Mouse (Mus musculus): ENCODE data around the gene Ezh1.

Gene Ezh1

DNA sequence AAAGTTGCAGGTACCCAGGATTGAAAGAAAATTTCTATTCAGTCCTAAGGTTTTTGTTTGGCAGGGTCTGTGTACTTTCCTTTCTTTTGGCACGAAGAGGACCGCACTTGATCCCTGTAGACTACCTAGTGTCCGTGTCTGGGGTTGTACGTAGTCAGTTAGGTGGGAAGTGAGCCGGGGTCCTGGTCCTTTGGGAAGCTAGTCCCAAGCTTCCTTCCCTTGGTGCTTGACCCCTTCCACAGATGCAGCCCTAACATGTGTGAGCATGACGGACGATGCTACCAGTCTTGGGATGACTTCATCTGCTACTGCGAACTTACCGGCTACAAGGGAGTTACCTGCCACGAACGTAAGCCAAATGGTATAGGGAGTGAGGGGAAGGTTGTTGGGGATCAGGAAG, 44.3 kb downstream of the Ezh1 start:
- no peak for DNase-seq (ENCODE audit: low read depth, low spot score)

GRCm38 (mm10) chr11:101180846-101181740, 45.2 kb downstream of the Ezh1 start:
- DNase-seq (ENCODE audit: low read depth, low spot score), result peak; percentile 72

GRCm38 (mm10) chr11:101180261-101180660, 46.0 kb downstream of the Ezh1 start:
- no peak for DNase-seq (ENCODE audit: low read depth, low spot score)

GRCm38 (mm10) chr11:101179306-101179705, 47.0 kb downstream of the Ezh1 start:
- DNase-seq (ENCODE audit: low read depth, low spot score), result no peak

DNA sequence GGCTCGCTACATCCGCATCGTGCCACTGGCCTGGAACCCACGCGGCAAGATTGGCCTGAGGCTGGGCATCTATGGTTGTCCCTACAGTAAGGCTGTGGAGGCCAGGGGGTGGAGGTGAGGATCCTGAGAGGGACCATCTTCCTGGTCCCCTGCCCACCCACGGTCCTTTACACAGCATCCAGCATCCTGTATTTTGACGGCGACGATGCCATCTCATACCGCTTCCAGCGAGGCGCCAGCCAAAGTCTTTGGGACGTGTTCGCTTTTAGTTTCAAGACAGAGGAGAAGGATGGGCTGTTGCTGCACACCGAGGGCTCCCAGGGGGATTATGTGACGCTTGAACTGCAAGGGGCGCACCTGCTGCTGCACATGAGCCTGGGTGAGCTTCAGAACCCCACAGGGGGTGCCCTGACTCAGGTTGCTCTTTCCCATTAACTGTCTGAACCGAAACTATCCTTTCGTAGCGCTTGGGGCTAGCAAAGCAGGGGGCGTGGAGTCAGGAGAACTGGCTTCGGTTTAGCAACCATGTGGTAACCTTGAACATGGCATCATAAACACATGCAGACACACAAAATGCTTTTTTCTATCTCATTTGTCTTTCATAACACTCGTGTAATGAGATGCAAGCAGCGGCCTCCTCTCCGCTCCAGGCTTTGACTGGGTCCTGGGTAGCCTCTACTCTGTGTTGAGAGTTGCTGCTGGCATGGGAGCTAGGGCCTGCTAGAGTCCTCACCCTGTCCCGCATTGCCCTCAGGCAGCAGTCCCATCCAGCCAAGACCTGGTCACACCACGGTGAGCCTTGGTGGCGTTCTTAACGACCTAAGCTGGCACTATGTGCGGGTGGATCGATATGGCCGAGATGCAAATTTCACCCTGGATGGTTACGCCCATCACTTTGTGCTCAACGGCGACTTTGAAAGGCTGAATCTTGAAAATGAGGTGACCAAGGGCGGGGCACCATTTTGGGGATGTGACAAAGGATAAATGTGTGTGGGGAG, 47.9 kb downstream of the Ezh1 start:
- no peak for DNase-seq (ENCODE audit: low read depth, low spot score)

- DNase-seq (ENCODE audit: low read depth, low spot score), result peak; percentile 55
These were observed 49.1 kb downstream of the Ezh1 start for GRCm38 (mm10) chr11:101176933-101177773.

- no peak for DNase-seq (ENCODE audit: low read depth, low spot score)
These were observed 50.1 kb downstream of the Ezh1 start for GRCm38 (mm10) chr11:101176117-101176691.

DNA sequence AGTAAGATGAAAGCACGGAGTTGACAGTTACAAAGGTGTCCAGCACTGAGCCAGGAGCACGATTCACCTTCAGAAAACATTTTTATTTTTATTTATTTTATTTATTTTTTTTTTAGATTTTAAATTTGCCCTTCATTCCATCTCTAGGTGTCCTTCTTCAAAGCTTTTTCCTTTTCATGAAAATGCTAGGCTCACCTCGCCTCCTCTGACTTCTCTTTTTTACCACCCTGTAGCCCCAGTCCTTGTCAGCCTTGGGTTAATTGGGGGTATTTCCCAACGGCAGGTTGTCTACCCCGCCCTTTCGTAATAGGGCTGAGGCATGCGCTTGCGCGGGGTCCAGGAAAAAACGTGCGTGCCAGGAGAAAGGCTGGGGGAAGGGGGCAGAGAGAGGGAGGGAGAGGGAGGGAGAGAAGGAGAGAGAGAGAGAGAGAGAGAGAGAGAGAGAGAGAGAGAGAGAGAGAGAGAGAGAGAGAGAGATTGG, 50.6 kb downstream of the Ezh1 start:
- no peak for DNase-seq (ENCODE audit: low read depth, low spot score)

DNA sequence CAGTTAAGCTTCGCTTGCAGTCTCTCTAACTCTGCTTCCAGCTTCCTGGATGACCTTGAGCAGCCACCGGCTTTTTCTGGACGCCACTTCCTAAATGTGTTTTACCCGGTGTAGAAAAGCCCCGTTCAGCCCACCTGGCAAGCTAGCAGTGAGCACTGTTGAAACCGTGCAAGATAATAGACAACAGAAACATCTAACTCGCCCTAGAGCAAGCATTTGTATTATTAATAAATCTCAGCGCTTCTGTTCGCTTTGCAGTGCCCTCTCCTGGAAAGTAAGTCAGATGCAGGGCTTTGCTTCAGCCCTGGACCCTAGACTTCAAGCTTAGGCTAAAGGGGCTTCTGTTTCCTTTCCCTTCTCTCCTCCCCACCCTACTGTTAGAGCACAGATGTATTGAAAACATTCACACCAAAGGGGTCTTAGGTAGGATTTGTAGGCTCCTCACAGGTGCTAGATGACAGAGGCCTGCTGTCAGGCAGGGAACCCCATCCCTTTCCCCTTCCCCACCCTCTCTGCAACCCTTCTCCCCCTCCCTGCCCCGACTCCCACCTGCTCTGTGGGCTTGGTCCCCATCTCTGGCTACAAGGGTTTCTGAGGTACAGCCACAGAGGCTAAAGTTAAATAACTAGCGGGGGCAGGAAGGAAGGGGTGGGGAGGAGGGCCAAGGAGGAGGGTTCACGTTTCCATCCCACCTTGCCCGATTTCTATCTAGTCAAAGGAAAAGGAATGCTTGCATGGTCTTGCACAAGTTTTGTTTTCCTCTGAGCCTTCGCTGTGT, 51.2 kb downstream of the Ezh1 start, which contains the start of gene Ccr10:
Gene Ccr10, minus strand, starts transcription at position 593 of the 778 bp plus-strand sequence.
- no peak for DNase-seq (ENCODE audit: low read depth, low spot score)

DNA sequence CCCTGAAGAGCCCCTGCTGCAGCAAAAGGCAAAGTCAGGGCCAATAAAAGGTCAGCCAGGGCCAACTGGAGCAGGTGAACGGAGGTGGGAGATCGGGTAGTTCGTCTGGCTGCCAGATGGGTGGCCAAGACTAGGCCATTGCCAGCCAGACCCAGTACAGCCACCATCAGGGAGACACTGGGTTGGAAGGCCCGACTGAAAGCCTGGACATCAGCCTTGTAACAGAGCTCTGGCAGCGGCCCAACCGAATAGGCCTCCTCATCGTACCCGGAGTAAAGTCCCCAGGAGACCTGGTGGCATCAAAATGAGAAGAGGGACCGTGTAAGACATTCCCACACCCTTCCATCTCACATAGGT, 51.9 kb downstream of the Ezh1 start:
- DNase-seq (ENCODE audit: low read depth, low spot score), result no peak

GRCm38 (mm10) chr11:101173631-101174388, 52.5 kb downstream of the Ezh1 start:
- peak; percentile 89 for DNase-seq (ENCODE audit: low read depth, low spot score)

GRCm38 (mm10) chr11:101173112-101173511, 53.2 kb downstream of the Ezh1 start:
- no peak for DNase-seq (ENCODE audit: low read depth, low spot score)

DNA sequence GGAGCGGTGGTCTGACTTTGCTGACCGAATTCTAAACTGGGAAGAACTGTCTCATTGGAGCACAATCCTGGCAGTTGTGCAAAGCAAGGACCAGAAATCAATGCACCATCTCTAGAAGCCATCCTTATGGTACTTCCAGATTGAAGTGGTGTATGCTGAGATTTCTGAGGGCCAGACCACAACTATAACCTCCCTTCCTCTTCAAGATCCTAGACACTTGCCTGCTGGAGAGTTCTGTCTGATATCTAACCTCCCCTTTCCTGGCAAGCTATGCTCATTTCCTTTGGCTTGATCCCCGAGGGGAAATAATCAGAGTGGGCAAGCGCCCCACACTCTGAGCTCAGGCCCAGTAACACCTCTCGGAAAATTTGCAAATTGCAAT, 53.8 kb downstream of the Ezh1 start:
- DNase-seq (ENCODE audit: low read depth, low spot score), result no peak

GRCm38 (mm10) chr11:101171721-101172433, 54.4 kb downstream of the Ezh1 start:
- DNase-seq (ENCODE audit: low read depth, low spot score), result peak; percentile 72

DNA sequence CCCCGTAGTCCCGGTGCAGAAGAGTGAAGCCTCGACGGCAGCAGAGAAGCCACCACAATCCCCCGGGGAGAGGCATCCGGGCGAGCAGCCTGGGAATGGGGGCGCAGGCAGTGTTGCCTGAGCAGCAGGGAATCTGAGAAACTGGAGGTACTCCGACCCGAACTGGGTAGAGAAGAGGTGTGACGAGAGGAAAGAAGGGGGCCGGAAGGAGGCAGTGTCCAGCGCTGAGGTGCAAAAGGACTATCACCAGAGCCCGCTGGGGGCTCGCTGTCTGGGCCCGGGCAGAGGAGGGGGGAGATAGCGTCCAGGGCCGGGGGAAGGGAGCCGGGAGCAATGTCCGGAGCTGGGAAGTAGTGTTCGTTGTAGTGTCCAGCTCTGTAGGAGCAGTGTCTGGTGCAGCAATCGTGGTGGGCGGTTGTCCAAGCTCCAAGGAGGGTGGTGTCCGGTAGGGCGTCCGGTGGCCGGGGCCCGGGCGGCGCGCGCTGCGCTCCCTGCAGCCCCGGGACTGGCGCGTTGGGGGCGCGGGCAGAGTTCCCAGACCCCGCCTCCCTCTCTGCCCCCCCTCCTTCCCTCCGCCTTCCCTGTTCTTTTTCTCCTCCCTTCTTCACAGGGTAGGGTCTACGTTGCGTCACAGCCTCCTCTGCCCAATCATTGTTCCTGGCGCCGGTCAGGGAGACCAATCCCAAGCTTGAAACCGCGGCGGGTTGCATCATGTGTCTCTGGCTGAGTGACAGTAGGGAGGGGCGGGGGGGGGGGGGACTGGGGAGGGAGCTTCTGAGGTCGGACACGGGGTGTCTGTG, 55.3 kb downstream of the Ezh1 start, which contains the start of gene Plekhh3:
Gene Plekhh3, minus strand, starts transcription at position 541 of the 800 bp plus-strand sequence.
- DNase-seq (ENCODE audit: low read depth, low spot score), result peak; percentile 97

DNA sequence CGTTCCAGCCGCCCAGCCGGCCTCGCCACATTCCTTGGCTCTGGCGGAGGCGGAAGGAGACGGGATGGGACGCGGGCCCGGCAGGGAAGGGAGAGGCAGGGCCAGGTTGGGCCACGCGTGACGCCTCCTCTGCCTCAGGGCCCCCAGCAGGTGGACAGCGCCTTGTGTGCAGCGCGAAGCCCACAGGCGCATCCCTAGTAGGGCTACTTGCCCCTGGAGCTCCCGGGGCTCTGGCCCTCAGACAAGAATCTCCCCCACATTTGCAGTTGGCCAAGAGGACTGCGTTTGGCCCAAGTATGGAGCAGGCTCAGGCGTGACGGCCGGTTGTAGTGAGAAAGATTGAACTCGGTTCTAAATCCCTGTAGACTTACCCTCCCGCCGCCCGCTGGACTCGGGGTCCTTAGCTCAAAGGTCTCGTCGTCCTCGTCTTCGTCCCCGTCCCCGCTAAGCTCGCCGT, 55.9 kb downstream of the Ezh1 start, which contains the start of gene Cntnap1:
Gene Cntnap1, plus strand, starts transcription at position 170 of the 457 bp plus-strand sequence.
- no peak for DNase-seq (ENCODE audit: low read depth, low spot score)

DNA sequence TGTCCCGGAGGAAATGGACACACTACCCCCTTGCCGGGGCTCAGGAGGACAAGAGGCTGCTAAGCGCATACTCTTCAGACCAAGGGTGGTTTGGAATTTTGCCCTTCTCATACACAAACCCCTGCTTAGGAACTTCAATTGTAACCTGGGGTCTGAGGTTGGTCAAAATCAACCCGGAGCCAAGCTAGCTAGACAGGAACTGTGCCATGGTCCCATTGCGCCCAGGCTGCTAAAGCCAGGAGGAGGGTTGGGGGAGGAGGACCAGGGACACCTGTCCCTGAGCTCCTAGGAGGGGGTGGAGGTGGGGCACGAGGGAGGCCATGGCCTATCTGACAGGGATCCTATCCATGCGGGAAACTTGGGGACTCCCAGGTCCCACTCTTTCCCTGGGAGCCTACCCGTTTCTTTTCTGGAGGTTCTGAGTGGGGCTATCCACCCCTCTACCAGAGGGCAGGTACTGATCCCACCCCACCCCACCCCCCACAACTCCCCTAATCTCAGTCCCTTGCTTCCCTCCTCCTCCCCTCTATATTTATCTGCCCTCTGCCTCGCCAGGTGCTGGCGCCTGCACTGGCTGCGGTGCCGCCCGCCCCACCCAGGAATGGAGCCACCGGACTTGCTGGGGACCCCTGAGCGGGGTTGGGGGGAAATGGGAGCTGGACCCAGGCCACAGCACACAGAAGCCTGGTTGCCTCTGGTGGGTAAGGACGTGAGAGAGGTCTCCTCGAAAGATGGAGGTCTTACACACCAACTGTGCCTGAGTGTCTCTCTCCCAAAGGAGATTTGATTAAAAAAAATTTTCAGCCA, 56.8 kb downstream of the Ezh1 start:
- DNase-seq (ENCODE audit: low read depth, low spot score), result no peak

All from forelimb bud, embryonic 11.5 days (tissue).